Mouse (Mus musculus) liver, adult 2 months (tissue): ENCODE results near the gene Foxd1. TPM values are rescaled to one million over a fixed set of nuclear protein-coding genes. Genes with fewer than 3 reads are reported as not detected.
A peak's percentile ranks its signal among the peaks of the same experiment; 100 is the strongest.

Experiments used
- DNase-seq: peaks from one replicate; pipeline ENCODE4 v3.0.0-alpha.2; 2011; ENCODE audit warnings: low read depth, low spot score; ENCODE audit errors: extremely low read depth
- H3K27ac ChIP-seq: fragments of 200-500 bp; replicated peaks from 2 replicates; pipeline ENCODE4 v1.5.1; 2012; ENCODE audit warnings: low read depth, mild to moderate bottlenecking, control low read depth, inconsistent platforms, low read length; ENCODE audit not compliant: insufficient read depth
- H3K27me3 ChIP-seq: fragments of 200-500 bp; 2 replicates; pipeline ENCODE4 v1.6.1; 2012; ENCODE audit warnings: mild to moderate bottlenecking, moderate library complexity, low read length, inconsistent platforms; ENCODE audit not compliant: control insufficient read depth, insufficient read depth
- H3K36me3 ChIP-seq: fragments of 200-500 bp; 2 replicates; pipeline ENCODE4 v1.6.1; 2012; ENCODE audit warnings: low read length, inconsistent platforms; ENCODE audit not compliant: control insufficient read depth, insufficient read depth
- H3K4me1 ChIP-seq: fragments of 200-500 bp; 2 replicates; pipeline ENCODE4 v1.6.1; 2011; ENCODE audit warnings: low read length; ENCODE audit not compliant: control insufficient read depth, insufficient read depth
- H3K4me3 ChIP-seq: fragments of 200-500 bp; 2 replicates; pipeline ENCODE4 v1.5.1; 2011; ENCODE audit warnings: low read depth, mild to moderate bottlenecking, control low read depth, low read length, moderate library complexity; ENCODE audit not compliant: insufficient read depth
- H3K79me2 ChIP-seq: fragments of 200-500 bp; 2 replicates; pipeline ENCODE4 v1.6.1; 2012; ENCODE audit warnings: inconsistent platforms, mild to moderate bottlenecking, low read length, moderate library complexity; ENCODE audit not compliant: control insufficient read depth, insufficient read depth
- H3K9ac ChIP-seq: fragments of 200-500 bp; 2 replicates; pipeline ENCODE4 v1.6.1; 2012; ENCODE audit warnings: low read depth, mild to moderate bottlenecking, control low read depth, inconsistent platforms, low read length
- CTCF ChIP-seq: fragments of 200-500 bp; IDR thresholded peaks from 2 replicates; pipeline ENCODE4 v1.5.1; 2011; ENCODE audit warnings: low read depth, low read length, control low read depth
- POLR2A ChIP-seq: fragments of 200-500 bp; IDR thresholded peaks from 2 replicates; pipeline ENCODE4 v1.6.1; 2011; ENCODE audit warnings: low read length, control low read depth; ENCODE audit not compliant: insufficient read depth; ENCODE audit errors: extremely low read depth
- WGBS: fragments of 180-500 bp; shearing (Covaris S2); methylation state at CpG from one replicate; pipeline ENCODE4 v1.1.7; 2018; 5-methylcytosine and 5-hydroxymethylcytosine counted together
- polyA plus RNA-seq: library from polyadenylated mRNA; depleted of rRNA; stranded (reverse); fragments of >200 nt; gene quantifications from 2 replicates; pipeline ENCODE4 v1.2.3, GENCODE M21; 2012
- total RNA-seq: library from RNA; depleted of rRNA; stranded (reverse); fragments of >200 nt; gene quantifications from 2 replicates; pipeline ENCODE4 v1.2.3, GENCODE M21; 2014

Gene Foxd1
- total and polyA plus RNA-seq, 2 experiments = not detected

GRCm38 (mm10) chr13:98383911-98384498 lies 30.0 kb downstream of the Foxd1 start:
- TF ChIP-seq POLR2A (no peak), CTCF (no peak)
- Histone ChIP-seq H3K9ac (no peak overlapping the region), H3K27ac (no peak overlapping the region), H3K27me3 (no peaks in the 10 kb centered on the region; the same call in 1 of the 2 replicates), H3K79me2 (no peaks in the 10 kb centered on the region), H3K4me3 (no peak overlapping the region), H3K36me3 (no peaks in the 10 kb centered on the region), H3K4me1 (no peaks in the 10 kb centered on the region)
- no peak for DNase-seq
- 69% methylated on average over 16 of the region's 16 CpGs for WGBS

- DNase-seq = no peak
- 78% methylated on average over 2 of the region's 2 CpGs for WGBS
- H3K36me3 ChIP-seq = no peaks in the 10 kb centered on the region
- TF ChIP-seq CTCF (no peak), POLR2A (no peak)
- no peak overlapping the region for H3K9ac ChIP-seq
- no peaks in the 10 kb centered on the region for H3K79me2 ChIP-seq
- no peak overlapping the region for H3K4me3 ChIP-seq
- peaks cover 8% of the 10 kb centered on the region; the same call in 1 of the 2 replicates for H3K27me3 ChIP-seq
- H3K27ac ChIP-seq = no peak overlapping the region
- no peaks in the 10 kb centered on the region for H3K4me1 ChIP-seq
These were observed 31.8 kb downstream of the Foxd1 start for GRCm38 (mm10) chr13:98385877-98386276.

GRCm38 (mm10) chr13:98389092-98389491 lies 35.0 kb downstream of the Foxd1 start:
- no peak overlapping the region for H3K9ac ChIP-seq
- H3K36me3 ChIP-seq = no peaks in the 10 kb centered on the region
- H3K4me3 ChIP-seq = no peak overlapping the region
- WGBS = 39% methylated on average over 1 of the region's 1 CpGs
- no peak overlapping the region for H3K27ac ChIP-seq
- H3K79me2 ChIP-seq = no peaks in the 10 kb centered on the region
- H3K27me3 ChIP-seq = peaks cover 8% of the 10 kb centered on the region; the same call in 1 of the 2 replicates
- no peaks in the 10 kb centered on the region for H3K4me1 ChIP-seq
- TF ChIP-seq POLR2A (no peak), CTCF (no peak)
- no peak for DNase-seq

DNA sequence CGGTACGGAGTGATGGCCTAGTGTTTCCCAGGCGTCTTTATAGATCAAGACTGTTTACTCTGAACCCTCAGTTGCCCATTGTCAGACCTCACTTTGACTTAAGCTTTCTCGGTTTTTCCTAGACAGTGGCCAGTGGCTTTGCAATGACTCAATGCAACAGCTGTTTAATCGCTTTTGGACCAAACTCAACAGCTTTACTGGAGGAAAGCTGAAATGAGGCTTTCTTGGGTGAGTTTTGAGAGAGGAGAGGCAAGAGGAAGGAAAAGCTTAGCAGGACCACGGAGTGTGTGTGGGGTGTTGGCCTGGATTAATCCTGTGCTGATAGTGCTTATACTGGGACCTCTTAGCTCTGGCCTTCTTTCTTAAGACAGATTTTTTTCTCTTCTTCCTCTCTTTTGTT lies 36.3 kb downstream of the Foxd1 start:
- no peaks in the 10 kb centered on the region for H3K36me3 ChIP-seq
- no peak overlapping the region for H3K4me3 ChIP-seq
- DNase-seq = no peak
- WGBS = 26% methylated on average over 6 of the region's 6 CpGs
- no peaks in the 10 kb centered on the region for H3K4me1 ChIP-seq
- TF ChIP-seq POLR2A (no peak), CTCF (no peak)
- no peaks in the 10 kb centered on the region for H3K79me2 ChIP-seq
- no peak overlapping the region for H3K27ac ChIP-seq
- no peak overlapping the region for H3K9ac ChIP-seq
- H3K27me3 ChIP-seq = peaks cover 8% of the 10 kb centered on the region; the same call in 1 of the 2 replicates

DNA sequence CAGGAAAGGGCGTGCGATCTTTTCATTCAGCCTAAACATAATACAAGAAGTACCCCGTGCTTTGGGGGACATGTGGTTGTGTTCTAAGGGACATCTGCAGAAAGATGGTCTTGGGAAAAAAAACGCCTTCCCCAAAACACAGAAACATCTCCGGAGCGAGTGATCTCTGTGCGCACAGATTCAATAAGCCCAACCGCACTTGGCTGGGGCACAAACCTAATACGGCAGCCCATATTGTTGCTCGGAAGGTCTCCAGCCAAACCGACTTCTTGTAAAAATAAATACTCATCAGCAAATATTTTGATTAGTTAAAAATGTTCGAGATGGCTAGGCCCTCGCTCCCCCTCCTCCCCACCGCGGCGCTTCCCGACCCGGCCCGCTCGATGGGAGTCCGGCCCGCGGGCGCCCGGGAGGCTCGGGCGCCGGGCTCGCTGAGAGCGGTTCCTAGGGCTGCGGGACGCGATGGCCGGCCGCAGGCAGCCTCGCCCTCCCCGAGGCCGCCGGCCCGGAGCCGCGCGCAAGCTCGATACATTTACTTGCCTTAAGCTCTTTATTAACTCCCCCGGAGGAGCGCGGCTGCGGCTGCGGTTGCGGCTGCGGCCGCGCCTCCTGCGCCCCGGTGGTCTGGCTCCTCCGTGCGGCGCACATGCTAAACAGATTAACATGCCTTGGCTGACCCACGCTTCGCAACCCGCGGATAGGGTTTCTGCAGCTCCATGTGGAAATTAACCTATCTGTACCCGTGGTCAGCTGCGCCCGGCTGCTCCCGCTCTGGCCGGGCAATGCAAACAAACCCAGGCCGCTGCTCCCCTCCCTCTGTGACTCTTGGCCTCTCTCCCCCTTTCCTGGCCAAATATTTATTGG lies 37.0 kb downstream of the Foxd1 start:
- DNase-seq = peak; percentile 6
- H3K79me2 ChIP-seq = no peaks in the 10 kb centered on the region
- 3% methylated on average over 68 of the region's 68 CpGs for WGBS
- H3K27me3 ChIP-seq = peaks cover 8% of the 10 kb centered on the region; the same call in 1 of the 2 replicates
- H3K9ac ChIP-seq = no peak overlapping the region
- H3K4me1 ChIP-seq = no peaks in the 10 kb centered on the region
- H3K27ac ChIP-seq = no peak overlapping the region
- H3K4me3 ChIP-seq = no peak overlapping the region
- TF ChIP-seq CTCF (no peak), POLR2A (no peak)
- no peaks in the 10 kb centered on the region for H3K36me3 ChIP-seq

- 6% methylated on average over 4 of the region's 4 CpGs for WGBS
- H3K27me3 ChIP-seq = peaks cover 8% of the 10 kb centered on the region; the same call in 1 of the 2 replicates
- H3K27ac ChIP-seq = no peak overlapping the region
- no peaks in the 10 kb centered on the region for H3K79me2 ChIP-seq
- H3K4me3 ChIP-seq = no peak overlapping the region
- DNase-seq = no peak
- no peaks in the 10 kb centered on the region for H3K36me3 ChIP-seq
- no peak overlapping the region for H3K9ac ChIP-seq
- no peaks in the 10 kb centered on the region for H3K4me1 ChIP-seq
- TF ChIP-seq CTCF = no peak
- TF ChIP-seq POLR2A = no peak
These were observed 37.6 kb downstream of the Foxd1 start for GRCm38 (mm10) chr13:98391635-98391990.
